Mouse (Mus musculus) urinary bladder, adult 18-20 months (tissue): ENCODE data around the gene Gm28539.
"Not testable (repeated sequence)": the region's sequence is repeated elsewhere in the genome, so short reads cannot be mapped to it uniquely, and the experiment has no call there.

Source experiments
- DNase-seq, 2 experiments: peaks; one replicate each; pipeline ENCODE4 v3.0.0; 2022; ENCODE audit warnings: low spot score in 2 of 2, mixed read lengths in 2 of 2

Gm28539 gene

GRCm38 (mm10) chr16:18849521-18850190 lies 13.3 kb downstream of the Gm28539 start:
- not testable (repeated sequence) for DNase-seq

- DNase-seq, result no peak
These were observed 22.2 kb downstream of the Gm28539 start for GRCm38 (mm10) chr16:18858551-18858950.

- no peak for DNase-seq
These were observed 23.8 kb downstream of the Gm28539 start for GRCm38 (mm10) chr16:18860186-18860585.

GRCm38 (mm10) chr16:18870495-18870894 lies 34.1 kb downstream of the Gm28539 start:
- not testable (repeated sequence) for DNase-seq

- no peak for DNase-seq
These were observed 39.7 kb downstream of the Gm28539 start for GRCm38 (mm10) chr16:18876091-18876441.

GRCm38 (mm10) chr16:18876442-18877308 lies 40.3 kb downstream of the Gm28539 start, which contains the start of the genes Mrpl40 and Hira:
Gene Mrpl40 (minus strand): TSS chr16:18876862.
Gene Hira (plus strand): TSS chr16:18877037.
- peak; percentile 94 to 96 for DNase-seq

GRCm38 (mm10) chr16:18877386-18878090 lies 41.2 kb downstream of the Gm28539 start:
- DNase-seq, result peak in 1 of 2 experiments; percentile 11

- DNase-seq, result no peak
These were observed 41.8 kb downstream of the Gm28539 start for GRCm38 (mm10) chr16:18878091-18878720.

GRCm38 (mm10) chr16:18884044-18884443 lies 47.7 kb downstream of the Gm28539 start:
- DNase-seq, result no peak

GRCm38 (mm10) chr16:18893840-18894372 lies 57.5 kb downstream of the Gm28539 start:
- no peak for DNase-seq

- no peak for DNase-seq
These were observed 58.9 kb downstream of the Gm28539 start for GRCm38 (mm10) chr16:18895249-18895648.

- DNase-seq, result no peak
These were observed 60.0 kb downstream of the Gm28539 start for GRCm38 (mm10) chr16:18896429-18896828.

- DNase-seq, result no peak
These were observed 69.3 kb downstream of the Gm28539 start for GRCm38 (mm10) chr16:18905648-18906047.

GRCm38 (mm10) chr16:18916064-18916463 lies 79.7 kb downstream of the Gm28539 start:
- DNase-seq, result no peak

- no peak for DNase-seq
These were observed 85.4 kb downstream of the Gm28539 start for GRCm38 (mm10) chr16:18921771-18922170.

- DNase-seq, result no peak
These were observed 91.6 kb downstream of the Gm28539 start for GRCm38 (mm10) chr16:18927963-18928362.

GRCm38 (mm10) chr16:18938321-18939082 lies 102.1 kb downstream of the Gm28539 start:
- DNase-seq, result no peak

GRCm38 (mm10) chr16:18943906-18944305 lies 107.5 kb downstream of the Gm28539 start:
- DNase-seq, result no peak

GRCm38 (mm10) chr16:18948941-18949340 lies 112.6 kb downstream of the Gm28539 start:
- DNase-seq, result no peak

- DNase-seq, result no peak
These were observed 114.0 kb downstream of the Gm28539 start for GRCm38 (mm10) chr16:18950351-18950750.

GRCm38 (mm10) chr16:18952813-18953212 lies 116.4 kb downstream of the Gm28539 start:
- no peak for DNase-seq
